Mouse (Mus musculus) macrophage (primary cell): Measurements from ENCODE around the gene Ttk. TPM values are rescaled to one million over a fixed set of nuclear protein-coding genes. Genes with fewer than 3 reads are reported as not detected.

Experiments used
- H3K27ac ChIP-seq: fragments of 350-480 bp; formaldehyde crosslinking; 2 replicates; pipeline ENCODE4 v1.9.0; 2021
- H3K36me3 ChIP-seq: fragments of 350-480 bp; formaldehyde crosslinking; 2 replicates; pipeline ENCODE4 v1.9.0; 2021; ENCODE audit errors: inconsistent target
- H3K4me3 ChIP-seq: fragments of 350-480 bp; formaldehyde crosslinking; 2 replicates; pipeline ENCODE4 v1.9.0; 2021; ENCODE audit errors: inconsistent target
- H3K79me2 ChIP-seq: fragments of 350-480 bp; formaldehyde crosslinking; 2 replicates; pipeline ENCODE4 v1.9.0; 2021; ENCODE audit errors: inconsistent target
- WGBS: methylation state at CpG from one replicate; pipeline ENCODE4 v1.1.7; 2026; ENCODE audit warnings: inconsistent platforms; ENCODE audit not compliant: missing documents; 5-methylcytosine and 5-hydroxymethylcytosine counted together
- polyA plus RNA-seq: library from polyadenylated mRNA; stranded (reverse); fragments of 250-400 nt; gene quantifications from 3 replicates; pipeline ENCODE4 v1.2.4, GENCODE M21; 2018; ENCODE audit warnings: inconsistent platforms
- total RNA-seq, 78 experiments: library from RNA; depleted of rRNA; stranded (reverse); fragments of 250-400 nt; gene quantifications; 1 replicate in 9 of 78; 2 replicates in 24 of 78; 3 replicates in 43 of 78; 4 replicates in 2 of 78; pipeline ENCODE4 v1.2.4; 2018; ENCODE audit warnings: inconsistent platforms in 56 of 78

Ttk gene
- total RNA-seq (2018; cell fraction: chromatin; rRNA removed) = 10 to 100 TPM in 1 of 26 experiments, 1 to 10 TPM in 20, under 1 TPM in 4, not detected in 1; 0.61 to 13.4 (median 2.6) TPM
- 1 to 10 TPM in 9 of 26 experiments, under 1 TPM in 17; 0.38 to 2.0 (median 0.81) TPM for total RNA-seq (2018; cell fraction: cytosol; rRNA removed)
- 1 to 10 TPM in 16 of 26 experiments, under 1 TPM in 10; 0.23 to 9.0 (median 1.1) TPM for total RNA-seq (2018; cell fraction: nucleus; rRNA removed)
- 0.27 to 3.4 TPM (median 2.1 TPM) in 3 replicates for polyA plus RNA-seq

DNA sequence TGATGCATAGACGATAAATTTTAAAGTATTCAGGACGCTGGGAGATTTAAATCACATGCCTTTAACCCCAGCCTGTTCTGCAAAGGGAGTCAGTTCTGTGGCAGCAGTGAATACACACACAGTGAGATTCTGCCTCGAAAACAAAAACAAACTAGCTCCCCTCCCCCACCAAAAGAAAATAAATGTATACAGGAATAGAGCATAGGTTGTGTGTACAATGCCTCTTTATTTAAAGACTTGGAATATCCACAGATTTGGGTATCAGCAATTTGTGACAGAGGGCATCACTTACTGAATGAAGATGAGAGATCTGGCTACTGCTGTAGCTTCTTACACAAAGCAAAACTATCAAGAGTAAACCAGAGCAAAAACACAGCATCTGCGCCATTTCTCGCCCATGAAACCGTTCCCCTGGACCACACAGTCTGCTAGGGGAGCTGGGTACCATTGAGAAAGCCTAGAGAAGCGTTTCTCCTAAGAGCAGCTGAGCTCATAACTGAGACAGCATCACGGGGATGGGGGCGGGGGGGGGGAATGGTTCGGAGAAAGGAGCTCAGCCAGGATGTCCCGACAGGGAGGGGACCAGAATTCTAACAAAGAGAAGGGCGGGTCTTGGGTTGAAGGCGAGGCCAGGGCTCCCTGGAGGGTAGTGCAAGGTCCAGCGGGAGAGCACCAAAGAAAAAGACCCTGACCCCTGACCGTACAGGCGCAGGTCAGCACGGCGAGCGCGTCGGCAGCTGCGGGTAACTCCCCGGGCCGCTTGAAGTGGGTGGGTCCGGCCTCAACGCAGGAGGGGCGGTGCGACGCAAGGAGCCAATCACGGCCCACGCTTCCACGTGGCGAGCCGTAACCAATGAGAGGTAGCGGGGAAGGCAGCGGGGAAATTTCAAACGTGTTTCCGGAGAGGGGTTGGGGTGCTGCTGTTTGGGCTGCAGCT is at the start of gene Ttk:
Ttk (plus strand) TSS at position 879 of the 937 bp plus-strand sequence.
- peak within 1 kb of the TSS; percentile 71 for H3K4me3 ChIP-seq
- no peaks in the 10 kb centered on the region for H3K36me3 ChIP-seq
- 3% methylated on average over 38 of the region's 38 CpGs for WGBS
- peak within 1 kb of the TSS; percentile 55 for H3K27ac ChIP-seq
- peaks cover 35% of the 10 kb centered on the region for H3K79me2 ChIP-seq

DNA sequence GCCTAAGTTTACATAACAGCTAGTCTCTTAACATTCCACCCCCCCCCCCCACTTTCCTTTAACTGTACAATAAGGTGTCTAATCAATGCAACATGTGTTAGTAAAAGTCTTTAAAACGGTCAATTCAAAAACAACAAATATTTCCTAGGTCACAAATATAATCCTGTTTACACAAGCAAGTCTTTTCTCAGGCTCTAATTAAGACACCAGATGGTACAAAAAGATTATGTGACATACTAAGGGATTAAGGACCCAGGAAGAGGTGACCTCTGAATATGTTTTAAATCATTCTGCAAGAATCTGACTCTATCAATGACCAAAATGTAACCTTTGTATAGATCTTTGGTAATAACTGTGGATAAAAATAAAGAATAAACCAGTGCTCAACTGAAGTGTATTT is 49.0 kb upstream of the Ttk start:
- no peak overlapping the region for H3K4me3 ChIP-seq
- WGBS = 100% methylated on average over 1 of the region's 1 CpGs
- no peak overlapping the region for H3K27ac ChIP-seq
- no peaks in the 10 kb centered on the region for H3K79me2 ChIP-seq
- H3K36me3 ChIP-seq = no peaks in the 10 kb centered on the region

DNA sequence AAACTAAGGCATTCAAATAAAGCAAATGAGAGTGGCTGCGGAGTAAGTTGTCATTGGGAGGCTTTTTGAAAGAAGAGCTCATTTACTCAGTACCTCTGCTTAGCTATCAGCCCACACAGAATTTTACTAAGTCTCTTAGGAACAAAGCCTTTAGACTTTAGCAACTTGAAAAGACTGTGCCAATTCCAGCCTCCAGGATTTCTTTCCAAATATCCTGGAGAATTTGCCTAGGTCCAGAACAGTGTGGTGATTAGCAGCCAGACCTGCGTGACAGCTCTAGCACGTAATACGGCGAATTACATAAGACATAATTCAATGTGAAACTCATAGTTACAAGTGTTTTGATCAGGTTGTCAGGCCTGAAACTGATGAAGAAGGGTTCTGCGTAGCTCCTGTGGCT is 45.2 kb upstream of the Ttk start:
- no peak overlapping the region for H3K27ac ChIP-seq
- 97% methylated on average over 6 of the region's 6 CpGs for WGBS
- no peaks in the 10 kb centered on the region for H3K79me2 ChIP-seq
- no peaks in the 10 kb centered on the region for H3K36me3 ChIP-seq
- no peak overlapping the region for H3K4me3 ChIP-seq

DNA sequence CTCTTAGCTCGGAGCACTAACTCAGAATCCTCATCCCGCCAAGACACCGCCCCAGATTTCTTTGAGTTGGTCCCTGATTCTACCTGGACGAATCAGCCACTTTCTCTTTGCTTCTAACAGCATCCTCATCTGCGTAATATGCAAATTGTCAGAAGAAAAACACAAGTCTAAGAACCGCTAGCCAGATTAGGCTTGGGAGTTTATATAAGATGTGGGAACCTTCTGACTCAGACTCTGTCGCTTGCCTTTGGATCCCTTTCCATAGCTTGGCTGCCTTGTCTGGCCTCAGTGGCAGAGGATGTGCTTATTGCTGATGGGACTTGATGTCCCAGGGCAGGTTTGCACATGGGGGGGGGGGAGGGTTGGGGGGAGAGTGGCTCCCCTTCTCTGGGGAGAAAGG is 37.6 kb upstream of the Ttk start:
- WGBS = 90% methylated on average over 7 of the region's 7 CpGs
- H3K27ac ChIP-seq = no peak overlapping the region

DNA sequence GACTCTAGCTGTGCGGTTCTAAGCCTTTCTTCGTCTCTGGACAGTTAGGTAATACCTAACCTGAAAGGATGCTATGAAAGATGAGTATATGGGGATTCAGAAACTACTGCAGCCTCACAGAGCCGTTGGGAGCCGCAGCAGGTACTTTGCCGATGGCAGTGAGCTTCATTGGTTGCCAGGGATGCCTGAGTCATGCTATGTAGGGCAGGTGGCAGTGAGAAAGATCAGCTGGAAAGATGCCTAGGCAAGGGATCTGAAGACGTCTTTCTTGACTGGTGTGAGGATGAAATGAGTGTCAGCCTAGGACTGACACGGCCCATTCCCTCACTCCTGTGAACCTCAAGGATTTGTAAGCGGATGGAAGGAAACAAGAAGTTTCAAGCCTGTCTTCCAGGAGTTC is 36.6 kb upstream of the Ttk start:
- no peaks in the 10 kb centered on the region for H3K36me3 ChIP-seq
- no peak overlapping the region for H3K27ac ChIP-seq
- 83% methylated on average over 8 of the region's 8 CpGs for WGBS
- H3K4me3 ChIP-seq = no peak overlapping the region
- H3K79me2 ChIP-seq = no peaks in the 10 kb centered on the region

More for the DNA sequence above, 37.6 kb upstream of the Ttk start:
- no peaks in the 10 kb centered on the region for H3K36me3 ChIP-seq
- H3K79me2 ChIP-seq = no peaks in the 10 kb centered on the region
- no peak overlapping the region for H3K4me3 ChIP-seq

DNA sequence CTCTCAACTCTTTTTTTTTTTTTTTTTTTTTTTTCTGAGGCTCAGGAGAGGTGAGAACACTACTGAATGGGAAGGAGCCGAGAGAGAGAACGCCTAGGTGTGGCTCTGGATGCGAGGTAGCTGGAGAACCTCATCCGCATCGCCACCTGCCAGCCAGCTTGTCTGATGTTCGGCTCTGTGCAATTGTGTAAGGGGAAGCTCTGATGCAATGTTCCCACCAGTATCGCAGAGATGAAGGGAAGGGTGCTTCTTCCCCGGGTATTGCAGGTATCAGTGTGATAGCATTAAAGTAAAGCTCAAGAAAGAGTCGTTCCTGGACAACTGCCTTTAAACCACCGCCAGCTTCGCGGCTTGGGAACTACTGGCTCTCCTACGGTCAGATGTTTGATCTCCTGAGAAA is 30.1 kb upstream of the Ttk start:
- no peak overlapping the region for H3K4me3 ChIP-seq
- 51% methylated on average over 13 of the region's 13 CpGs for WGBS
- H3K79me2 ChIP-seq = no peaks in the 10 kb centered on the region
- H3K36me3 ChIP-seq = no peaks in the 10 kb centered on the region
- no peak overlapping the region for H3K27ac ChIP-seq

DNA sequence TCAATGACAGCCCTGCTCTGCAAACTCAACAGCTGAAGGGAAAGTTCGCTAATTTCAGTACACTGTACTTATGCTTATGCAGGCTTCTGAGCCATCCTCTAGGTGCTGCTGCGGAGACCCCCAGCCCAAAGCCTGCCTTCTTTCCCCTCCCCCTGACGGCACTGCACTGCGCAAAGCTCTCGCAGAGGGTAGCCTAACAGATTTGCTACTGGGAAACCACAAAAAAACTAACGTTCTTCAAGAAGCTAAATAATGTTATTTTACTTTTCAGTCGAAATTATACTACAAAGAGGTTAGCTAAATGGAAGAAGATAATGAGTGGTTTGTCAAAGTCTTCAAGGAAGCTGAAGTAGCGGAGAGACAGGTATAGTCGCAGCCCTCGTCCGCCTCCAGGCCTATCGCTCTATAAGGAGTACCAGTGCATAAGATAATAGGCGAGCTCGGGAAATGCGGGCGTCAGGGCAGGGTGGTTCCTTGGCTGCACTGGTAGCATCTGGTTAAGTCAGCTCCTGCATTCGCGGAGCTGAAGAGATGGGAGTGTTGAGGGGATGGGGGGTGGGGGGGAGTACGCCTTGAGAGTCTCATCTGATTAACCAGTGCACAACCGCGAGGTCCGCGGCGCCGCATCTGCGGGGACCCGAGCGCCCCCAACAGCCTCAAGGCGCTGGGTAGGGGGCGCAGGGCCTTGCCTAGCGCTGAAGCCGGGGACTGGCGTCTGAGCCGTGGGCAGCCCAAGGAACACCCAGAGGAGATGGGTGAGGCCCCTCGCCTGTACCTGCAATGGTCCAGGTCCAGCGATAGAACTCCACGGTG is 29.1 kb upstream of the Ttk start:
- WGBS = 4% methylated on average over 34 of the region's 37 CpGs
- H3K36me3 ChIP-seq = no peaks in the 10 kb centered on the region
- no peak overlapping the region for H3K4me3 ChIP-seq

DNA sequence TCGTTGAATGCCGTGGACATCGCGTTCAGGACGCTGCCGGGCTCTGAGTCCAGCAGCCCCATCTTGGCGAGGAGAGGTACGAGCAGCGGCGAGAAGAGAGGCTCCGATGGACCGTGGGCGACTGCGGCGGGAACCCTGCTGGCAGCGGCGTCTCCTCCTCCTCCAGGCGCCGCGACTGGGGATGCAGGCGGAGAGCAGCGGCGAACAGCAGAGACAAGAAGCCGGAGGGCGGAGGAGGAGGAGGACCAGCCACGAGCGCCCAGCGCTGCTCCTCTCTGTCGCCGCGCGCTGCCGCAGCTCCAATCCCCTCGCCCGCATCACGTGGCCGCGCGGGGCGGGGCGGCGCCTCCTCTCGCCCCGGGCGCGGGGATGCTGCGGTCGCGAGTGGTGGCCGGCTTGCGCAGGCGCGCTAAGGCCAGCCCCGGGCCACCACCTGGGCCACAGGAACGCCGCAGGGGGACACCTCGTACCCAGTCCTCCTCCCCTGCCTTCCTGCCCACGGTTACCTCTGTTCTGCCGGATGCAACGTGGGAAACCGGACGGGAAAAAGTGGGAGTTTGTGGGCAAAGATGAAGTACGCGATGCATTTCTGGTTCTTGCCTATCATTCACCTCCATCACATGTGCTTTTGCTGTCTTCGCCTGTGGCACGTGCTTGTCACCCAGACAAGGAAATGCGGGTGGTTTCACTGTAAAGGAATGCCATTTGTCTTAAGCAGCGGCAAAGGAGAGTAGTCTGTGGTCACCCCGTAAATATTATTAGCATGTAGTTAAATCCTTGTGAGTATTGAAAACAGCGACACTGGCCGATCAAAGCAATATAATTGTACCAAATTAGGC is 28.3 kb upstream of the Ttk start, which contains the start of gene Elovl4:
Elovl4 (minus strand) TSS at position 301 of the 839 bp plus-strand sequence.
- Histone ChIP-seq H3K27ac (no peak within 1 kb of the TSS), H3K4me3 (no peak within 1 kb of the TSS), H3K79me2 (no peaks in the 10 kb centered on the region), H3K36me3 (no peaks in the 10 kb centered on the region)
- WGBS = 3% methylated on average over 56 of the region's 71 CpGs

More for the DNA sequence above, 29.1 kb upstream of the Ttk start:
- Histone ChIP-seq H3K27ac (no peak overlapping the region), H3K79me2 (no peaks in the 10 kb centered on the region)

DNA sequence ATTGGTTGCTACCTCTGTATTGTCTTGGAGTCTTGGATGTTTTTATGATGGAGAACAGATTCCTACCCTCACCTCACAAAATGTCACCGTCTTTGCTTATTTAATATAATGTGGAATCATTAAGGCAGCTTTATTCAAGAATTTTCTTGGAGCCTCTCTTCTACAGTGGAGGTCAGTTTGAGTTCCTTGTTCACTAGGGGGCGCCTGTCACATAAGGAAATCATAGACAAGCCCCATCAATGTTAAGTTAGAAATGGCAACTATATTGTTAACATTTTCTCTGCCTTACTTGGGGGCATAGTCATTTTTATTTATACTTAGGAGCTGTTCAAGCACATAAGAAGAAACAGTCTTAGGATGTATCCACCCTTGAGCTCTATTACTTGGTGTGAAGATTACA is 26.9 kb upstream of the Ttk start:
- Histone ChIP-seq H3K79me2 (no peaks in the 10 kb centered on the region), H3K27ac (no peak overlapping the region), H3K4me3 (no peak overlapping the region), H3K36me3 (no peaks in the 10 kb centered on the region)
- 6% methylated on average over 2 of the region's 2 CpGs for WGBS

DNA sequence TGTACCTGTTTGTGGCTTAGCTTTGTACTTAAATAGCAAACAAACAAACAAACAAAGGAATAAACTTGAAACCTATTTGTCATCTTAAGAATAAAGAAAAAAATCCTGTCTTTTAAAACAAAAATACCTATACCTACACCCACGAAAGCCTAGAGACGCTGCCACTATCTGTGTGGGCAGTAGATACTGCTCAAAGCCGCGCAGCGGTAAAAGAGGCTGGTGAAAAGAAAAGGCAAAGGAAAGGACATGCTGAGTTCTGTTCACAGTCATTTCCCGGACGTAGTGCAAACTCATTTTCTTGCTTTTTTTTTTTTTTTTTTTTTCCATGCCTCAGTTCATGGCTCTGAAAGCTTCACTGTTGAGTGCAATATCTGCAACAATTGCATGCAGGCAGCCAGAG is 15.3 kb upstream of the Ttk start:
- H3K79me2 ChIP-seq = no peaks in the 10 kb centered on the region
- no peak overlapping the region for H3K4me3 ChIP-seq
- H3K36me3 ChIP-seq = no peaks in the 10 kb centered on the region
- no peak overlapping the region for H3K27ac ChIP-seq
- 90% methylated on average over 7 of the region's 7 CpGs for WGBS

DNA sequence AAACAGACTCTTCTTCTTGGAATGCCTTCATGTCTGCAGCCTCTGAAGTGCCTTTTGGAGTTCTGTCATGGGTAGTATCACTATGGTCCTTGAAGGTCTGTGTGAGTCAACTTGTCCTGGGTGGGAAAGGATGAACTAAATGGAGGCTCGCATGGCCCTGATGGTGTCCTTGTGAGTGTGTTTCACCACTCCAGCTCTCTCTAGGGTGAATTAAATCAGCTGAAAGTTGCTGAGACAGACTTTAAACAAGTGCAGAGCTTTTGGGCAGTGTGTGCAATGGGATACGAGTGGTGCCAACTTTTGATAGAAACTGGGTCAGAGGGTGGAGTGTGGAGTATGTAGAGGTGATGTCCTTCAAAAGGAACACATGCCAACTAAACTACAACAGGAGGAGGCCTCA is 13.5 kb upstream of the Ttk start:
- H3K27ac ChIP-seq = no peak overlapping the region
- H3K79me2 ChIP-seq = no peaks in the 10 kb centered on the region
- H3K36me3 ChIP-seq = no peaks in the 10 kb centered on the region
- 100% methylated on average over 2 of the region's 2 CpGs for WGBS
- H3K4me3 ChIP-seq = no peak overlapping the region

DNA sequence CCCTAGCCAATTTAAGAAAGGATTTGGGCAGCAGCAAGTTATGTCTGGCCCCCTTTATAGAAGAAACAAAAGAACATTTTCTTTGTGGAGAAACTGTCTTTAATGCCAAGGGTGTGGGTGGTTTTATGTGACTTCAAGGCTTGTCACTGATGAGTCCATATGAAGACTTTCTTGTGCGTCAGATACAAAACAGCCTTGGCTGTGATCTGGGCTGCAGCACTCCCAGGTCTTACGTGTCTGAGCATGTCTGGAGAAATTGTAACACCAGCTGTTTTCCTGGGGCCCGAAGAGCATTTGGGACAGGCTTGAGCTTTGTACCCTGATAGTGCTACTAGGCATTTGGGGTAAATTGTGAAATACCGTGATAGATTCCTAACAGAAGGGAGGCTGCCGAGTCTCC is 11.6 kb upstream of the Ttk start:
- H3K79me2 ChIP-seq = no peaks in the 10 kb centered on the region
- no peak overlapping the region for H3K4me3 ChIP-seq
- no peaks in the 10 kb centered on the region for H3K36me3 ChIP-seq
- 66% methylated on average over 5 of the region's 5 CpGs for WGBS
- no peak overlapping the region for H3K27ac ChIP-seq

DNA sequence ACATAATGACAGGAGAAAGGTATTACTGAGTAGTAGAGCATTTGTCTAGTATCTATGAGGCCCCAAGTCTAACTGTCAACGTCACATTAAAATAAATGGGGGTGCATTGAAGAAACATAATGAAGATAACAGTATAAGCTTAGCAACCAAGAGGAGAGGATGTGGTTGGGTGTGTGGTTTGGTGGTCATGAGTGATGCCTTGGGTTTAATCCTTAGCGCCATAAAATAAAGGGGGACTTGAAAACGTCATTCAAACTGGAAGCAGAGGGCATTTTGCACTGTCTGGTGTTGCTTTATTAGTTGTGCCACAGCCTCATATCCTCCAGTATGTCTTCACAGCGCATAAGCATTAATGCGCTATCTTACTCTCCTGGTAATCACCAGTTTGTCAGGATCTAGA is 4.6 kb upstream of the Ttk start:
- WGBS = 54% methylated on average over 5 of the region's 5 CpGs
- Histone ChIP-seq H3K27ac (no peak overlapping the region), H3K79me2 (peaks cover 2% of the 10 kb centered on the region), H3K4me3 (no peak overlapping the region), H3K36me3 (no peaks in the 10 kb centered on the region)

DNA sequence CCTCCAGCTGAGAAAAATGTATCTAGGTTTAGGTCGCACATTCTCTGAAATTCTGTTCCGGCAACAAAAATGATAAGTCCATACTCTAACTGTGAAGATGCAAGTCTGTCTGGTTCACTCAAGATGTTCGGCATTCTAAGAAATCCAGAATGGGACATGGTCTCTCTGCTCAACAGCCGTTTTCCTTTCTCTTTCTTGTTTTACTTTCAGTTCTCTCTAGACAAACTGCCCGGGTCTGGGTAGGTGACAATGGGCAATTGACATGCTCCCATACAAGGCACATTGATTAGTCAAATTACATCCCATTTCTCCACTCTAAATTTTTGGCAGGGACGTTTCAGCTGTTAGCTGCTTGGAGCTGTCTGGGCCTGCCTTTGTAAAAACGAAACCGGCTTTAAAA is 3.3 kb upstream of the Ttk start:
- H3K36me3 ChIP-seq = no peaks in the 10 kb centered on the region
- WGBS = 35% methylated on average over 8 of the region's 8 CpGs
- peak overlapping the region; percentile 5; the same call in 1 of the 2 replicates for H3K4me3 ChIP-seq
- H3K27ac ChIP-seq = no peak overlapping the region
- H3K79me2 ChIP-seq = peaks cover 14% of the 10 kb centered on the region
